Mouse (Mus musculus): ENCODE results near the gene Scube2.

DNA sequence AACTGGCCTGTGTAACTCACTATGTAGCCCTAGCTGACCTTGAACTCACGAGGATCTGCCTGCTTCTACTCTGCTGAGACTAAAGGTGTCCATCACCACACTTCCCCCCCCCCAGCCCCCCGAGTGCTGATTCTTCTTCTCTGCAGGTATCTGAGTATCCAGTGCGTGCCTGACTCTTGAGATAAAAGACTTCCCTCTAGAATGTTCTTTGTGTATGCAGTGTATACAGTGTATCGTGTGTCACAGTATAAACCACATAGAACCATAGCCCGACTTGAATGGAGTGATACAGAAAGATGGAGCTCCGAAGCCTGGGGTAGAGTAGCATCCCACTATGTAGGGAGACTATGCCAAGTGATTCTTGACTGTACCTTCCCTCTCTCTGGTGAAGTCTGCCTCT is 21.4 kb downstream of the Scube2 start:
- TF ChIP-seq CTCF (IDR thresholded peaks at IDR 0.05; ENCODE audit: low read depth) (no peak), EP300 (optimal IDR thresholded peaks at IDR 0.05) (no peak)
